Mouse (Mus musculus) lung, postnatal 14 days (tissue): ENCODE data around the gene Zfp423.
"Not testable (repeated sequence)": the region's sequence is repeated elsewhere in the genome, so short reads cannot be mapped to it uniquely, and the experiment has no call there.

Experiments
- DNase-seq: peaks from one replicate; pipeline ENCODE4 v3.0.0; 2021

Zfp423 gene

DNA sequence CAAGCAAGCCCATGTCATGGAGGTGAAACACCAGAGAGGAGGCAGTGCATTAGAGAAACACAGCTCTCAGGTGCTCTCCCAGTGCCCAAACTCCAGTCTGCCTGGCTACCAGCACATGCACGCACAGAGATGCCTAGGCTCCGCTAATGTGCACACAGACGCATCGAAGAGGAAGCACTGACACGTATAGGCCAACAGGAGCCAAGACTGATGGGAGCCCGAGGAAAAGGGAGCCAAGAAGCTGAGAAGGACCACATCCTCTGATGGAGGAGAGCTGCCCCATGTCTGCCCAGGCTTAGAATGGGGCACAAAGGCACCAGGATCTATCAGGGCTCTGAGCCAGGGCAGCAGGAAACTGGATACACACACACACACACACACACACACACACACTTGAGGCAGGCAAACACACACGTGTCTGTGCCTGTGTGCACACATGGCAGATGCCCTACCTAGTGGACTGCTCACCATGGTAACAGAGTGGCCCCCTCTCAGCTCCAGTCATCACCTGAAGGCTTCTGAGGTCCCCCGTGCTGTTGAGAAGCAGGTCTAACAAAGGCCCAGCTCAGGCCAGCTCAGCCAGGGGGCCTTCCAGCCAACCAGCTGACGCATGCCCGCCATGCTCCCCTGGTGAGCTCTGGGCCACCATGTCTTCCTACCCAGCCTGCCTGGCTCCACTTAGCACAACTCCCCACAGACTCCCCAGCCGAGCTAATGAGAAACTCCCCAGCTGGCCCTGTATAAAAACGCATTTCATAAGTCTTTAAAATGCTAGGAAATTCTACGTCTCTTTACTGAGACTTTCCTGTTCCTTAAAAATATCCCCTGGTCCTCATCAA lies 64.0 kb downstream of the Zfp423 start:
- no peak for DNase-seq

DNA sequence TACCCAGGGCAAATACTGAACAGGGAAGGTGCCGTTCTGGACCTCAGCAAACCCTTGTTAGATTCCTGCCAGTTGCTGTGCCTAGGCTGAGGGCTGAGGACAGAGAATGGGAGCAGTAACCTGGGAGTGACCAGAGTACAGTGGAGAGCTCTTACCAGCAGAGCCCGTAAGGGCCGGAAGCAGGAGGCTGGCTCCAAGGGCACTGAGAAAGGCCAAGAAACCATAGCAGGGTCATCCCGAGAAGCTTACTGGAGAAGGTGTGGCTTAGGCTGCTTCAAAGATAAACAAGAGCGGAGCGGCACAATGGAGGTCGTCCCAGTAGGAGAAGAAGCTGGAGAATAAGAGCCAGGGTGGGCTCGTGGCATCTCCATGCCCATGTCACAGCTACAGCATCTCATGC lies 65.1 kb downstream of the Zfp423 start:
- peak; percentile 23 for DNase-seq

DNA sequence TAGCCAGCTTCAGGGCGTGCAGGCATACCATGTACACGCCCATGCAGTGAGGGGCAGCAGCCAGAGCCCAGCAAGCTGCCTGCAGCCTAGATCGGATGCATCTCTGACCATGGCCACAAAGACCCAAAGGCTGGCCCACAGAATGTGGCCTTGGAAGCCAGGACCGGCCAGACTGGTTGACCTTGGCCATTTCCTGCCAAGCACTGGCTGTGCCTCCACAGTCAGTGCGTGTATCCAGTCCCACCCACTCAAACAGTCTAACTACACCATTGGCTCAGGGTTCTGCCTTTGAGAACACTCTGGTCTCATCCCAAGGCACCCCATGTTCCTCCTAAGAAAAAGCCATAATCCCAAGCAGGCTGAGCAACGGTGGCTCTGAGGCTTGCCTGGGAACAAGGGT lies 65.8 kb downstream of the Zfp423 start:
- no peak for DNase-seq

DNA sequence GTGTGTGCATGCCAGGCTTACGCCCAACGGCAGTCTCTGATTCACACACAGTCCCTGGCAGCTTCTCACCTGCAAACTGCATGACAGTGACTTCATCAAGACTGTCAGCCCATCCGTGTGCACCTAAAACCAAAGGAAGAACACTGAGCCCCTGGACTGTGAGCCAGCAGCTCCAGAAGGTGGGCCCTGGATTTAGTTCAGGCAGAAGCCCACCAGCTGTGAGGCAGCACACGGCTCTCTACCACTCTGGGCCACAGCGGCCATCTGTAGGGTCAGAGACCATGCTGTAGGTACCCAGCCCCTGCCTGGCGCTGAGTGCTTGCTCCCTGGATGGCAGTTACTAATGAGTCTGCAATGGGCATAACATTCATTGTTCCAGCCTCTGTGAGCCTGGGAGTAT lies 66.5 kb downstream of the Zfp423 start:
- DNase-seq, result no peak

DNA sequence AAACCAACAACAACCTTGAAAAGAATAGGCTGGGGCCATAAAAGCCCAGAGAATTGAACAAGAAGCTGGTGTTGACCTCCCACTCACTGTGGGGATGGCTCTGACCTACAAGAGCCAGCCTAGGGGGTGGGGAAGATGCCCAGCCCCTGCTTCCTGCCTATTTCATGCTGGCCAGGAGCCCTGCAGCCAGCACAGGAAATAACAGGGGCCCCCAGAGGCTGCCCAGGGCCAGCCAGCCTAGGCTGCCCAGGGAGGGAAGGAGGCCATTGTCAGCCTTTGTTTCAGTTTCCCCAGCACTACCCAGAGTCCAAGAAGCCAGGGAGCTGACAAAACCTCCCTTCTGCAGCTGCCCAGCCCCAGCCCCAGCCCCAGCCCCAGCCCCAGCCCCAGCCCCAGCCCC lies 67.5 kb downstream of the Zfp423 start:
- peak; percentile 35 for DNase-seq

DNA sequence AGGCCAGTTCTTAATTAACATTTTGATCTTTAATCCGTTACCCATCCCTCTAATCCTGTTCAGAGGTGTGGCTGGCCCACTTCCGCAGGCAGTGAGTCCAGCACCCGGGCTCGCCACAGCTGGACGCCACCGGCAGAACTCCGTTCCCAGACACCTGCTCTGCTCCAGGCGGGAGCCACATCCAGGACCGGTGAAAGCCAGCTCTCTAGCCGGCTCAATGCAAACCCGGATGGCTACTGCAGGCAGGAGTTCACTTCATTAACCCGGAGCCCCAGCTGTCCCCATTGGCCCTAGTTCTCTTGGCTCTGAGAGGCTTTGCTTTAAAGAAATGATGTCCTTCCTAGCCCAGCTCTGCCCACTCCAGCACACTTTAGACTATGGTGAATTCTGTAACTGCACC lies 71.4 kb downstream of the Zfp423 start:
- no peak for DNase-seq

DNA sequence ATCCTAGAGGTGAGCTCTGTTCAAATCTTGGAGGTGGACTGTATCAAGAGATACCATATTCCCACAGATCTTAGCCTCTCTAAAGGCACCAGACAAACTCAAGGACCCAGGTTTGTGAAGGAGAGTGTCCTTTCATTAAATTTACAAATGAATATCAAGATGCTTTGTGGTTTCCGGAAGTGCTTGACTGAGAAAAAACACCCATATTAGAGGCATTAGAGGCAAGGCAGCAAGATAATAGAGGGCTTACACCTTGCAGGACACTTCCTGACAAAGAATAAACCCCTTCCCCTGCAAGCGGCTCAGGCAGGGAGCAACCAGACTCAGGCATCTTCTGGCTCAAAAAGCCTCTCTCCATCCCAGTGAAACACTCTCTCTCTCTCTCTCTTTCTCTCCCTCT lies 78.3 kb downstream of the Zfp423 start:
- no peak for DNase-seq

DNA sequence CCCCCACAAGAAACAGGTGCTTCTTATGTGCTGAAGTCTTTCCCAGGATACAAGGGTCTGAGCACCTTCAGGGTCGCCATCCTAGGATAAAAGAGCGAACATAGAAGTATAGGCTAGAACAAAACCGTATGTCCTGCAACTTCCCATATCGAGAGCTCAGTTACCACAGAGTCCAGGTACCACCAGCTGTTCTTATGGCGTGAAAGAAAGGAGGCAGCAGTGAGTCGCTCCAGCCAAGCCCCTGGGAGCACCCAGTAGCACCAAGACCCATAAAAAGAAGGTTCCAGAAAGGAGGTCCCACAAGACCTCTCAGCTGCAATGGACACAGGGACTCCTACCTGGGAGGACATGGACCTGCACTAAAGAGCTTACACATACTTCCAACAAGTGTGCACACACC lies 83.5 kb downstream of the Zfp423 start:
- DNase-seq, result no peak

DNA sequence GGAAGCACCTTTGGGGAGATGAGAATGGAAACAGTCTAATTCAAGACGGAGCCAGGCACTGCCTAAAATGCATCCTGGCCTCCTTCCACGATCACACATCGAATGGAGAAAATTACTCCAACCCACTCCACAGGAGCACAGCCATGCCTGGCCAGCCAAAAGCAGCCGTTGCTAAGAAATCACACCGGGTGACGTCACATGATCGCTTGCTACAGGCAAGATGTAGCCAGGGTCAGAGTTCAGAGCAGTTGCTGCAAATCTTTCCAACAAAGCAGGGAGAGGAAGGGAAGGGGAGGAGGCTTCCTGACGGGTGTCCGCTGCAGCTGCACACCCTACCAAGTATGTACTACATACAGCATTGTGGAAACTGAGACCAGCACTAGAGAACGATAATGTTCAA lies 83.9 kb downstream of the Zfp423 start:
- no peak for DNase-seq

DNA sequence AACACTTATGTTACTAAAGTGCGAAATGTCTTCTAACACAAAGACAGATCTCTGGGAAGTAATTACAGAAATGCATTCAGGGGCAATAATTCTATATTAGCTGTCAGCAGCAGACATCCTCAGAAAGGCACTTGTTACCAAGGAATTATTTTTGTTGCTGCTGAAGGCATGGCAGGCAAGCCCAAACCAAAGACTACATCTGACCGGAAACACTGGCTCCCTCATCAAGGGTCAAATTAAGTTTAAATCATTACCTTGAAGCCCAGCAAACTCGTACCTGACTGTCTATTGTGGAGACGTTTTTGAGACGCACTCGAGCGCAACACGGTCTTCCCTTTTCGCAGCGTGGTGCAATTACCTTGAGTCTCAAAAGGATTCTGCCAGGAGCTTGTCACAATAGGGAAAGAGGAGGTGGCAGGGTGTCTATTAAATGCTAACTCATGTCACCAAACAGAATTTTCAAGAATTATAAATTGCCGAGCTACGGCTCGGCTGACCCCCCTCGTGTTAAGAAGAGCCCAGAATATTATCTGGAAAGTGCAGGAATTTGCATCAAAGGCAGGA lies 86.3 kb downstream of the Zfp423 start:
- no peak for DNase-seq

DNA sequence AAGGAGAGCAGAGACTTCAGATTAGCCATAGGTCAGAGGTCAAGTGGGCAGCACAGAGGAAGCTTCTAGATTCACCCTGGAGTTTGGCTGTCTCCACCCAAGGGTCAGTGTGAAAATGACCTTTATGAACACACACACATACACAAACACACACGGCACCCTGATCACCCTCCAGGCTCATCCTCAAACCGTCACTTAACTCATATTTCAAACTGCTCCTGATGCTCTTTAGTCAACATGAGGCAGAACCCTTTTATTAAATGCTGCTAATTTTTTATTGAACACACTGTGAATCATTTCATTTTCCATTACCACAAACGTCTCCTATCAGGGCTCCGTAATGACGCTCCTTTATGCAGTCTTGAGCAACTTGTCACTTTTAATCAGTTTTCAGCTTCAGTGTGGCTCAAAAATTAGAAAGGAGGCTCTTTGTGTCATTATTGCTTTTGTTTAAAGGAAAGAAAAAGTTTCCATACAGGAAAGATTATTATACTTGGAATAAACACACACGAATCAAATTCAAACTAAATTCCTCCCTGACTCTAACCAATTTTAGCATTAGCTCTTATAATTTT lies 87.0 kb downstream of the Zfp423 start:
- no peak for DNase-seq

DNA sequence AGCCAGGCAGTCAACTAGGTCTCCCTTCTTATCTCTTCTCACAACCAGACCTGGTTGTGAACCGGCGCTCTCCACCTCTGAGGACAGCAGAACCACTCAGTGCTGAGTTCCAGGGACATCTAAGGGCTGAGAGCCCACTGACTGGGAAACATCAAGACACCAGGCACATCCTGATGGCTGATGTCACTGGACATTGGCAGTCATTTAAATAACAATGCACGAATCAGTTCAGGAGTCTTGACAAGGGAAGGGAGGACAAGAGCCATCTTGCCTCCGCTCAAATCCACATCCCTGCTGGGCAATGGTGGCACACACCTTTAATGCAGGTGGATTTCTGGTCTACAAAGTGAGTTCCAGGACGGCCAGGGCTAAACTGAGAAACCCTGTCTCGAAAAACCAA lies 92.8 kb downstream of the Zfp423 start:
- DNase-seq, result no peak

DNA sequence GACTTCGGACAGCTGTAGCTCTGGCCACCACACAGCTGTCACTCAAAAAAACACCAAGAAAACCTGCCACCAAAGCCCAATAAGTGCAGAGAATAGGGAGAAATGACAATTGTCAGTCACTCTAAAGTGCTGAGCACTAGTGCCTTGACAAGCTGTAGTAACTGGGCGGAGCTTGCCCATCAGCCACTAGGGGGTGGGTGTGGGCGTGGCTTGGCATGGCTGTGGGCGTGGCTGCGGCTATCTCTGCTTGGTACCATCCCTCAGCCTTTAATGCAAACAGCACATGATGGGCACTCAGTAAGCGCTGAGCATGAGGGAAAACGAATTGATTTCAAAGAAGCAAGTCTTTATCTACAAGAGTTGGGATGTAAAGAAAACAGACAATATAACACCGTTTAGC lies 95.2 kb downstream of the Zfp423 start:
- no peak for DNase-seq

DNA sequence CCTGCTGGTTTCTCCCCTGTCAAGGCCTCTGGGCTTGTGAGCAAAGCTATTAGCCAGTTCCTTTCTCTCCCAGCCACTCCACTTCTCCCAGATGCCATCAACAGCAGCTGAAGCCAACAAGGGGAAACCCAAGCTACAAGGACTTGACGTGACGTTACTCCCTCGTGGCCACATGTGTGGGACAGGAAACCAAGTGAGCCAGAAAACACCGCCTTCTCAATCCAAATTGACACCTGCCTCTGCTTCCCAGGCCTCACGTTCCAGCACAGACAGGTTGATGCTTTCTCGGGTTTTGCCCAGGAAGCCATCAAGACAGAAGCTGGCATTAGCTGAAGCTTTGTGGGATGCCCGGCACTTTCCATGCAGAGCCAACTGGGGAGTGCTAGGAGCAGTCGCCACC lies 96.3 kb downstream of the Zfp423 start:
- no peak for DNase-seq

DNA sequence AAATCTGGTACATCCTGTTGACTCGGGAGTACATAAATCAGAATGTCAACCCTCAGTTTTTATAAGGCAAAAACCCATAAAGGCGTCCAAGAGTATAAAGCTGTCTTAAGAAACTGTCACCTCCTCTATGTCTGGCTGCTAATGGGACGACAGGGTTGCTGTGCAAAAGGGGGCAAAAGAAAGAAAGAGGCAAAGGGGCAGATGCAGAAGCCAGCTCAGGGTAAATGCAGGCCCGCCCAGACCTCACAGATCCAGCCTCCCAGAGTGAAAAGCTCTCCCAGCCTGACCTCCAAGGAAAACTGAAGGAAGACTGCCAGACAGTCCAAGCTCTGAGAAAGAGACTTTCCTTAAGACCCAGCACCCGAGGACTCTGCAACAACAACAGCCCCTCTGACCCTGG lies 97.7 kb downstream of the Zfp423 start:
- DNase-seq, result no peak

DNA sequence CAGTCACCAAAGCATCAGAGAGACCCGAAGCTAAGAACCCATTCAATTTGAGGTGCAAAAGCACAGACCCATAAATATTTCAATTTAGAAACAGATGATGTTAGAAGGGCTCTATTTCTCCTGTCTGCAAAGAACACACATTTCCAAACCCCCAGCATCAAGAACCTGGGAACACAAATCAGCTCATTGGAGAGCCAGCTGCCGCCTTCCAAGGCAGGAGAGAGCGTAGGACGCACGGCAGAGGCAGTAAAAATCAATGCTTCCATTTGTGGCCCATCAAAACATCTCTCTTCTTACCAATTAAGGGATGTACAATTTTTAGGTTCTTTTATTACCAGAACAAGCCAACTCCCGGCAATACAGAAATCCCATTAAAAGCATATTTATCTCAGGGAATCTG lies 98.5 kb downstream of the Zfp423 start:
- no peak for DNase-seq

DNA sequence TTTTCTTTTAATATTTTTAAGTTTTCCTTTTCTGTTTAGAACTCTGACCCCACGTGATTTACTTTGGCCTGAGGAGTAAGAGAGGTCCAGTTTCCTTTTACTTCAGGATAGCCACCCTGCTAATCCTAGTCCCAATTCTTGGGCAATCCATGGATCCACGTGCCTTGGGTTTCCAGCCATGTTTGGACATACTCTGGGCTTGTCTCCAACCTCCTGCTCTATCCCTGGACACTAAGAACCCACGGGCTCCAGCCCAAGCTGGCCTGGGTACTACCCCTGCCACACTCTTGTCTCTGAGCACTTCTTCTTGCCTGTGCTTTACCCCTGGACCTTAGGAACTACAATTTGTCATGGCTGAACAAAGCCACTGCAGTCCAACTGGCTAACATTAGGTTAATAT lies 107.5 kb downstream of the Zfp423 start:
- DNase-seq, result no peak

DNA sequence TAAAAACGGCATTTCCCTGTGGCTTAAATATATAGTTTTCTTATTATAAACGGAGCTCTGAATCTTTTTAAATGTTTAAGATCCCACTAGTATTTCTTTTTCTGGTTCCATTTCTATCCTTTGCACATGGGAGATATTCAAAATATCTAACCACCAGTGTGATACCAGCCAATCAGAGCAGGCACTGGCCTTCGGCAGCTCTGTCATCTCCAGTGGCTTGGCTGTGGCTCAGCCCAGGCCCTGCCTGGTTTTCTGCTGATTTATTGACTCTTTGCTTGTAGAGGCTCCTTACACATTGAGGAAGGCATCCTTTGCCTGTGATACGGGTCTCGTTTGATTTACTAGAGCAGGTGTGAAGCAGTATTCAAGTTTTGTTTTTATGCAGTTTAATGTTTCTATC lies 108.0 kb downstream of the Zfp423 start:
- no peak for DNase-seq

DNA sequence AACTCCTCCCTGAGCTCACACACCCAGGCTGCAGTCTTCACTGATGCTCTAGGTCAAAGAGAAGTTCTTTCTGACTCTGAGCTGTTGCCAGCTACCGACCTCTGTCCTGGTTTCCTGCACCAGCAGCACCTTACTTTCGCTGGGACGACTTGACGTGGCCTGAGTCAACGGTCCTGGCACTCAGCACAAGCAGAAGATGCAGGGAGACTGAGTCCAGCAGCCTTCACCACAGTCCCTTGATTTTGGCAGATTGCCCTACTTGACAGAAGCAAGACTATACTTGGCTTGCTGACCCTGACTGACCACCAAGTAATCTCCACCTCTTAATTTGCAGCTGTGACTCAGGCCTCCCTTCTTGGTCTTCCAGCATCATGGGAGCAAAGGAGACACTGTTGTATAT lies 110.6 kb downstream of the Zfp423 start:
- DNase-seq, result no peak

DNA sequence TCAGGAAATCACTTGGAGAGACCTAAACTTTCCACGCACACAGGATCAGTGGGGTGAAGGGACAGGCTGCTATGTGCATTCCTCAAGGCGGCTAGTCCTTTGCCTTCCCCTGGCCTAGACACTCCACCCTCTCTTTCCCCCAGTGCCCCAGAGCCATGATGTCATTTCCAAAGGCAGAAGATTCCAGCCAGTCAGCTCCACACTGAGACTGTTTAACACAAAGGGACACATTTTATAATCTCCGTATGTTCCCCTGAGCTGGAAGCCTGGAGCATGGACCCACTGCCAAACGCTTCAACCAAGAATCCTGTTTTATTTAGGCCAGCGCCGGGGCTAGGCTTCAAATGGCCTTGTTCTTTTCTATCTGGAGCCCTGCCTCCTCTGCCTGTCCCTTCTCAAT lies 111.6 kb downstream of the Zfp423 start:
- DNase-seq, result no peak

DNA sequence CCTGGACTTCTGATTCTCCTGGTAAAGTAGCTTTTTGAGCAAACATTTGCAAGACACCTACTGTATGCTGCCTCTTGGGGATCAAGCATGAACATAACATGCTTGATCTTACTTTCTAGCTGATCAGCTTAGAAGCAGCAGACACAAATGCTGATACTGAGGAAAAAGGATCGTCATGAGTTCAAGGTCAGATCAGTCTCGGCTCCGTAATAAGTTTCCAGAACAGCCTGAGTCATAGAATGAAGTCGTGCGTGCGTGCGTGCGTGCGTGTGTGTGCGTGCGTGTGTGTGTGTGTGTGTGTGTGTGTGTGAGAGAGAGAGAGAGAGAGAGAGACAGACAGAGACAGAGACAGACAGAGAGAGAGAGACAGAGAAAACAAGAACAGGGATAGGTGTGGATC lies 117.3 kb downstream of the Zfp423 start:
- DNase-seq, result not testable (repeated sequence)

DNA sequence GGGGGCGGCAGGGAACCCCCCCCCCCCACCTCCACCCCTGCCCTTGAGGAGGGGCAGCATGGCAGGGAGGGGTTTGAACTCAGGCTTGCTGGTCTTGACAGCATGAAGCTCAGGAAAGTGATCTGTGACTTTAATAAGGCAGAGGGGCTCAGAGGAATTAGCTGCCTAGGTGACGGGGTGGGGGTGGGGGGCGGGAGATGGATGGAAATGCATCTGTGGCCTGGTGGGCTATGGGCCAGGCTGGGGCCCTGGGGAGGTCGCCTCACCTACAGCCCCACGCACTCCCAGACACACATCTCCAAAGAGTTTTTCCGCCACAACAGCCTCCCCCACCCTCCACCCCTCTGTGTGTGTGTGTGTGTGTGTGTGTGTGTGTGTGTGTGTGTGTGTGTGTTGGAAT lies 122.1 kb downstream of the Zfp423 start:
- DNase-seq, result no peak

DNA sequence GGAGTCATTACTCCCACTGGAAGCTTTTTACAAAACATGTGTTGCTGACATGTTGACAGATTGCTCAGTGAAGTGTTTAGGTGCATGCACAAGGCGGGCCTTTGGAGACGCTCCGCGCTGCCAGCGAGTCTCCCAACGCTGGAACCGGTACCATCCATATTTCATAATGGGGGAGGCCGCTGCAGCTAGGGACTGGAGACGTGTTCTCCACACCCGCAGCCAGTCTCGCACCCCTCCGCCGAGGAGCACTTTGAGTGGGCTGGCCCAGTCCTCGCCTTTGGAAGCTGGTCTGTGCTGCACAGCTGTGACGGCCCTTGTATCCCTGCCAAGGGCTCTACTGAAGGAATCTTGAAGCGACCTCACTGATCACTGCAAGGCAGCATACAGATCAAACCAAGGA lies 122.5 kb downstream of the Zfp423 start:
- DNase-seq, result peak; percentile 59

DNA sequence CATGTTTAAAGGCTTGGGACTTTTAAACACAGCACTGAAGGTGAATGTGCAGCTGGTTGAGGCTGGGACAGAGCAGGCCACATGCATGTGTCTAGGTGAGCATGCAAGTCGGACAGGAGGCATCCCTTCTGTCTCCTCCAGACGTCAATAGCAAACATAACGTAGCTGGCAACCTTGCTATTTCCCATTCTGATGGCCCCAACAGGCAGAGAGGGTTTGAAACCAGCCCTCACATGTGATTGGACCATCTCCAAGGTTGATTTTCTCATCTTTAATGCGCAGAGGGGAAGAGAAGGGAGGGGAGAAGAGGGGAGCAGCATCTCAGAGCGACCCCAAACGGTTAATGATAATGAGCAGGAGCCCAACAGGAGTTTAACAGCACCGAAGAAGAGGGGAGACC lies 123.5 kb downstream of the Zfp423 start:
- no peak for DNase-seq

DNA sequence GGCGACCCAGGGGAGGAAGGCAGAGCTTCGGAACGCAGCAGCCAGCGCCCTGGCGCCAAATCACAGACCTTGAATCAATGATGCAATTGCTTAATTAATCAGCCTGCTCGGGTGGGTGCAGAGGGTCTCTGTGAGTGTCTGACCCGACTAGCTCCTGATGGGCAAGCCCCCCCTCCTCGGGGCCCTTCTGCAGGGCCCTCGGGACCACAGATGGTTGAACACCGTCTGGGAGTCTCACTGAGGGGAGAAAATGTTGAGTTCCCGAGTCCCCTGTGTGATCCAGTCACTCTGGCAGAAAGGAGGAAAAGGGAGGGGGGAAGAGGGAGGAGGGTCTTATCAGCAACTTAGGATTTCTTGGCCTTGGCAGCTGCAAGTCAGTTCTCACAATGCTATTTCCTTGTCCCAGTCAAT lies 124.0 kb downstream of the Zfp423 start:
- no peak for DNase-seq
